8 mouse cellular contexts compared by ENCODE assay signal in the genomic region with DNA sequence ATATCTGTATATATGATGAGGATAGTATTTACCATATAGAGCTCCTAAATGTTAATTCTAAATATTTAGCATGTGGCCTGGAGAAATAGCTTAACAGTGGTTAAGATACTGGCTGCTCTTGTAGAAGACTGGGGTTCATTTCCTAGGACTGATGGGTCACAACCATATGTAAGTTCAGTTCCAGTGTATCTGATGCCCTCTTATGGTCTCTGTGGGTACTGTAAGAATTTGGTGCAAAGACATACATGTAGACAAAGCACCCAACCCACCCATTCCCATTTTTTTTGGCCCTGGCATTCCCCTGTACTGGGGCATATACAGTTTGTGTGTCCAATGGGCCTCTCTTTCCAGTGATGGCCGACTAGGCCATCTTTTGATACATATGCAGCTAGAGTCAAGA. TPM values are rescaled to one million over a fixed set of nuclear protein-coding genes. Genes with fewer than 3 reads are reported as not detected.
DNase-seq lines count a peak whose midpoint lies in the region; ATAC-seq and TF ChIP-seq lines count a peak whose summit lies in the region.
"Not testable (repeated sequence)": the region's sequence is repeated elsewhere in the genome, so short reads cannot be mapped to it uniquely, and the experiment has no call there.

No protein-coding gene starts in this region.

- H3K4me2 ChIP-seq in midbrain, embryonic 16.5 days (ENCODE audit: low read length) = not testable (repeated sequence)

- H3K9me3 ChIP-seq in midbrain, embryonic 16.5 days (replicated peaks; ENCODE audit: control insufficient read depth, low read length, poor library complexity, severe bottlenecking) = not testable (repeated sequence)

- not testable (repeated sequence) for H3K4me3 ChIP-seq in kidney, adult 2 months (ENCODE audit: insufficient read depth, low read depth, low read length); liver, adult 2 months (ENCODE audit: insufficient read depth, low read depth, low read length); midbrain, embryonic 16.5 days (ENCODE audit: low read depth, low read length)

- WGBS in kidney, adult 2 months = 56% methylated on average over 1 of the region's 1 CpGs
- WGBS in liver, adult 2 months = 59% methylated on average over 1 of the region's 1 CpGs
- WGBS in midbrain, embryonic 16.5 days = no CpG with 5 or more reads among the region's 1 CpGs

- H3K79me2 ChIP-seq in liver, adult 2 months (ENCODE audit: control insufficient read depth, insufficient read depth, low read length) = not testable (repeated sequence)

- ATAC-seq in CD4-positive, CD25-positive, alpha-beta regulatory T cell, adult 4 months = peak; percentile 86
- ATAC-seq in midbrain, embryonic 16.5 days = 0 out of 2 replicates have a peak, but pooled peaks have one; percentile 11

- DNase-seq in adrenal gland, postnatal 10 days = peak; percentile 23
- peak; percentile 56 for DNase-seq in embryo, embryonic 10.5 days (ENCODE audit: low spot score)
- peak; percentile 22 to 55 for DNase-seq in heart, adult 18-20 months
- DNase-seq in kidney, adult 2 months = peak; percentile 59
- peak; percentile 41 for DNase-seq in liver, adult 2 months (ENCODE audit: extremely low read depth, low read depth, low spot score)
- peak; percentile 21 for DNase-seq in telencephalon, adult 2 months (ENCODE audit: low read depth, low spot score)

- H3K4me1 ChIP-seq in kidney, adult 2 months (ENCODE audit: control insufficient read depth, insufficient read depth, low read length); liver, adult 2 months (ENCODE audit: control insufficient read depth, insufficient read depth, low read length); midbrain, embryonic 16.5 days (ENCODE audit: control insufficient read depth, insufficient read depth, low read length): not testable (repeated sequence)

- H3K9ac ChIP-seq in liver, adult 2 months (ENCODE audit: low read depth, low read length); midbrain, embryonic 16.5 days (ENCODE audit: low read depth, low read length): not testable (repeated sequence)

- not testable (repeated sequence) for H3K27ac ChIP-seq in kidney, adult 2 months (ENCODE audit: insufficient read depth, low read depth, low read length); liver, adult 2 months (replicated peaks; ENCODE audit: insufficient read depth, low read depth, low read length); midbrain, embryonic 16.5 days (ENCODE audit: low read length)

- not testable (repeated sequence) for TF ChIP-seq CTCF in kidney, adult 2 months (conservative IDR thresholded peaks at IDR 0.05; ENCODE audit: insufficient read depth, insufficient read length, low read depth, low read length)
- peak; percentile 26; the same call in 1 of the 2 replicates for TF ChIP-seq CTCF in liver, adult 2 months (IDR thresholded peaks at IDR 0.05; ENCODE audit: low read depth, low read length)

- not testable (repeated sequence) for TF ChIP-seq POLR2A in kidney, adult 2 months (IDR thresholded peaks at IDR 0.05; ENCODE audit: low read depth, low read length); liver, adult 2 months (IDR thresholded peaks at IDR 0.05; ENCODE audit: extremely low read depth, insufficient read depth, low read length)

- not testable (repeated sequence) for H3K36me3 ChIP-seq in kidney, adult 2 months (ENCODE audit: control insufficient read depth, insufficient read depth, low read length); liver, adult 2 months (ENCODE audit: control insufficient read depth, insufficient read depth, low read length); midbrain, embryonic 16.5 days (ENCODE audit: control insufficient read depth, insufficient read depth, low read length)

- H3K27me3 ChIP-seq in kidney, adult 2 months (replicated peaks; ENCODE audit: control insufficient read depth, insufficient read depth, low read length); liver, adult 2 months (ENCODE audit: control insufficient read depth, insufficient read depth, low read length); midbrain, embryonic 16.5 days (ENCODE audit: control insufficient read depth, insufficient read depth, low read depth, low read length): not testable (repeated sequence)

RNA-seq across cellular contexts. Expression of a gene that starts 9.3 kb away (rescaled TPM):
- 10 to 100 TPM; 26.4 to 27.5 TPM for polyA plus RNA-seq in CD4-positive, CD25-positive, alpha-beta regulatory T cell, adult 4 months (2017; shearing (Covaris generic))
- 100 to 1,000 TPM; 108 to 109 TPM for total RNA-seq in adrenal gland, postnatal 10 days (2021)
- 10 to 100 TPM; 86.2 to 91.2 TPM for total RNA-seq in heart, adult 18-20 months (2021)
- 39.2 and 49.7 TPM in 2 replicates for polyA plus RNA-seq in kidney, adult 2 months (2012; rRNA removed)
- 81.8 and 123 TPM in 2 replicates for total RNA-seq in liver, adult 2 months (2014; rRNA removed)
- polyA plus RNA-seq in liver, adult 2 months (2012; rRNA removed) = 53.3 and 55.7 TPM in 2 replicates
- polyA plus RNA-seq in midbrain, embryonic 16.5 days (2015; fragmentation: Nextera tagmentation; extraction: Ambion mirVana) = 31.4 and 34.2 TPM in 2 replicates

RNA-seq across cellular contexts. Expression of a gene that starts 36.5 kb away (rescaled TPM):
- 100 to 1,000 TPM in 1 of 2 experiments, 10 to 100 TPM in 1; 94.9 to 141 TPM for polyA plus RNA-seq in CD4-positive, CD25-positive, alpha-beta regulatory T cell, adult 4 months (2017; shearing (Covaris generic))
- total RNA-seq in adrenal gland, postnatal 10 days (2021) = 10 to 100 TPM; 23.3 to 37.5 TPM
- 10 to 100 TPM; 16.3 to 16.8 TPM for total RNA-seq in heart, adult 18-20 months (2021)
- polyA plus RNA-seq in kidney, adult 2 months (2012; rRNA removed) = 6.8 and 6.9 TPM in 2 replicates
- total RNA-seq in liver, adult 2 months (2014; rRNA removed) = 5.4 and 7.3 TPM in 2 replicates
- polyA plus RNA-seq in liver, adult 2 months (2012; rRNA removed) = 4.1 and 5.6 TPM in 2 replicates
- 40.9 and 45.0 TPM in 2 replicates for polyA plus RNA-seq in midbrain, embryonic 16.5 days (2015; fragmentation: Nextera tagmentation; extraction: Ambion mirVana)
